Mouse (Mus musculus): ENCODE data around the gene Rps26. TPM values are rescaled to one million over a fixed set of nuclear protein-coding genes. Genes with fewer than 3 reads are reported as not detected.
"Not testable (repeated sequence)": the region's sequence is repeated elsewhere in the genome, so short reads cannot be mapped to it uniquely, and the experiment has no call there.

Rps26 gene
- polyA plus RNA-seq, 1 experiment from 2014 or later = 573 TPM

DNA sequence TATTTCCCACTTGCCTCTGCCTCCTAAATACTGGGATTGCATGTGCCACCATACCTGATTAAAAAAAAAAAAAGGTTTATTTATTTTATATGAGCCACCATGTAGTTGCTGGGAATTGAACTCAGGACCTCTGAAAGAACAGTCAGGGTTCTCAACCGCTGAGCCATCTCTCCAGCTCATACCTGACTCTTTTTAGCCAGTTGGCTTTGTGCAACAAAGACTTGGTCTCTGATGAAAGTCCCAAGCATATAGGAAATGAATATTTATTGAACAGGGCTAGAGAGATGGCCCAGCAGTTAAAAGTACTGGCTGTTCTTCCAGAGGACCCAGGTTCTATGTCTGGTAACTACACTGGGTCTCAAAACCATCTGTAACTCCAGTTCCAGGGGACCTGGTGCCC is 8.0 kb downstream of the Rps26 start:
- no peak overlapping the region for H3K4me2 ChIP-seq (replicated peaks)
- H3K27ac ChIP-seq = no peak overlapping the region
- peaks cover 10% of the 10 kb centered on the region for H3K36me3 ChIP-seq (replicated peaks; ENCODE audit: control insufficient read depth, insufficient read depth)
- no peak for DNase-seq (ENCODE audit: low spot score)
- WGBS = 88% methylated on average over 1 of the region's 1 CpGs
- no peaks in the 10 kb centered on the region for H3K27me3 ChIP-seq (ENCODE audit: control insufficient read depth, insufficient read depth, low read length)
- H3K4me3 ChIP-seq (replicated peaks; ENCODE audit: low read length) = no peak overlapping the region
- no peaks in the 10 kb centered on the region for H3K9me3 ChIP-seq (ENCODE audit: control insufficient read depth, low read length)
- H3K4me1 ChIP-seq (replicated peaks; ENCODE audit: control insufficient read depth, insufficient read depth, low read length) = no peaks in the 10 kb centered on the region
- no peak overlapping the region for H3K9ac ChIP-seq
- ATAC-seq (ENCODE audit: low FRiP score) = no peak

DNA sequence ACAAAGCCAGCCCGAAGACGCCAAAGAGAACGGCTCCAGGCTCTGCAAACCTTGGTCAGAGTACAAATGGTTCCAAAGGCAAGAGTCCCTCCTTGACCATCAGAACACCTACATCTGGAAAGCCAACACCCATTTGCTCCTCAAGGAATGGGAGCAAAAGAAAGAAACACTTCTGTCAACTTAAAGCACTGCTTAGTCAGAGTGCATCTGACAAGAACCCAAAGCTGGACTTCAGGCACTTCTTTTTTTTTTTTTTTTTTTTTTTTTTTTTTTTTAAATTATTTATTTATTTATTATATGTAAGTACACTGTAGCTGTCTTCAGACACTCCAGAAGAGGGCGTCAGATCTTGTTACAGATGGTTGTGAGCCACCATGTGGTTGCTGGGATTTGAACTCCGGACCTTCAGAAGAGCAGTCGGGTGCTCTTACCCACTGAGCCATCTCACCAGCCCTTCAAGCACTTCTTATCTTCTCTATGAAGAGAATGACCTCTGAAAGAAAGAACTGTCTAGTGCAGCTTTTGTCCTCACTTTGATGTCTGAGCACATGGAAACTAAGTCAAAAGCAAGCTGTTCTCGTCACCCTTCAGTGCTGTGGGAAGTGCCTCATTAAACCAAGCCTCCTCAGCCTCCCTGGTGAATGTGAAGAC is 10.6 kb downstream of the Rps26 start:
- WGBS = 90% methylated on average over 6 of the region's 7 CpGs
- not testable (repeated sequence) for DNase-seq (ENCODE audit: low spot score); ATAC-seq (ENCODE audit: low FRiP score); H3K4me1 ChIP-seq (replicated peaks; ENCODE audit: control insufficient read depth, insufficient read depth, low read length); H3K9ac ChIP-seq; H3K36me3 ChIP-seq (replicated peaks; ENCODE audit: control insufficient read depth, insufficient read depth); H3K27me3 ChIP-seq (ENCODE audit: control insufficient read depth, insufficient read depth, low read length); H3K27ac ChIP-seq; H3K4me3 ChIP-seq (replicated peaks; ENCODE audit: low read length); H3K4me2 ChIP-seq (replicated peaks); H3K9me3 ChIP-seq (ENCODE audit: control insufficient read depth, low read length)

DNA sequence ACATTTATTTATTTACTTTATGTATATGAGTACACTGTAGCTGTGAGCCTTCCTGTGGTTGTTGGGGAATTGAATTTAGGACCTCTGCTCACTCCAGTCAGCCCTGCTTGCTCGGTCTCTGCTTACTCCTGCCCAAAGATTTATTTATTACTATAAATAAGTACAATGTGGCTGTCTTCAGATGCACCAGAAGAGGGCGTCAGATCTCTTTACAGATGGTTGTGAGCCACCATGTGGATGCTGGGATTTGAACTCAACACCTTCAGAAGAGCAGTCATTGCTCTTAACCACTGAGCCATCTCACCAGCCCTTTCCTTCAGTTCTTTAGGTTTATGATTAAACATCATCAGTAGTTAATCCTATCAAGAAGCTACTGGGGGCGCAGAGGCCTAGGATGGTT is 11.6 kb downstream of the Rps26 start:
- no peak overlapping the region for H3K4me2 ChIP-seq (replicated peaks)
- ATAC-seq (ENCODE audit: low FRiP score) (no peak), DNase-seq (ENCODE audit: low spot score) (no peak)
- no peak overlapping the region for H3K27ac ChIP-seq
- no peaks in the 10 kb centered on the region for H3K27me3 ChIP-seq (ENCODE audit: control insufficient read depth, insufficient read depth, low read length)
- WGBS = 50% methylated on average over 3 of the region's 3 CpGs
- H3K4me1 ChIP-seq (replicated peaks; ENCODE audit: control insufficient read depth, insufficient read depth, low read length) = no peaks in the 10 kb centered on the region
- H3K36me3 ChIP-seq (replicated peaks; ENCODE audit: control insufficient read depth, insufficient read depth) = no peaks in the 10 kb centered on the region
- no peaks in the 10 kb centered on the region for H3K9me3 ChIP-seq (ENCODE audit: control insufficient read depth, low read length)
- no peak overlapping the region for H3K9ac ChIP-seq
- H3K4me3 ChIP-seq (replicated peaks; ENCODE audit: low read length) = no peak overlapping the region

DNA sequence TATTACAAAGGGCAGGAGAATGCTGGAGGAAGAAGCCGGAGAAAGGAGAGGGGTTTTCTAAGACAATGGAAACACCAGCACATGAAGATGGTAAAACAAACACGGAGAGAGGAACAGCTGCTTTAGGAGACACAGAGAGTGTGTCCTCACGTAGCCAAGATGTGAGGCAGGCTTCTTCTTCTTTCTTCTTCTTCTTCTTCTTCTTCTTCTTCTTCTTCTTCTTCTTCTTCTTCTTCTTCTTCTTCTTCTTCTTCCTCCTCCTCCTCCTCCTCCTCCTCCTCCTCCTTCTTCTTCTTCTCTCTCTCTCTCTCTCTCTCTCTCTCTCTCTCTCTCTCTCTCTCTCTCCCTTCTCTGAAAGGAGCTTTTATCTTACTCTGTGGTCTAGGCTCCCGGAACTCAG is 12.7 kb downstream of the Rps26 start:
- not testable (repeated sequence) for H3K27me3 ChIP-seq (ENCODE audit: control insufficient read depth, insufficient read depth, low read length); H3K36me3 ChIP-seq (replicated peaks; ENCODE audit: control insufficient read depth, insufficient read depth); H3K4me3 ChIP-seq (replicated peaks; ENCODE audit: low read length); H3K4me2 ChIP-seq (replicated peaks); H3K27ac ChIP-seq; H3K9ac ChIP-seq; ATAC-seq (ENCODE audit: low FRiP score); H3K9me3 ChIP-seq (ENCODE audit: control insufficient read depth, low read length); H3K4me1 ChIP-seq (replicated peaks; ENCODE audit: control insufficient read depth, insufficient read depth, low read length); DNase-seq (ENCODE audit: low spot score)
- 75% methylated on average over 4 of the region's 4 CpGs for WGBS

DNA sequence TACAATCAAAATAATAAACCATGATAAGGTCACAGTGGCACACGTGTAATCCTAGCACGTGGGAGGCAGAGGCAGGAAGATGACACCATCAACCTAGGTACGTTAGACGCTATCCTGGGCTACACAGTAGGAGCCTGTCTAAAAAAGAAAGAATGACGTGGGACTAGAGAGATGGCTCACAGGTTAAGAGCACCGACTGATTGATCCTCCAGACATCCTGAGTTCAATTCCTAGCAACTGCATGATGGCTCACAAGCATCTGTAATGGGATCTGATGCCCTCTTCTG is 13.4 kb downstream of the Rps26 start:
- H3K36me3 ChIP-seq (replicated peaks; ENCODE audit: control insufficient read depth, insufficient read depth) = no peaks in the 10 kb centered on the region
- ATAC-seq (ENCODE audit: low FRiP score) = no peak
- no peak for DNase-seq (ENCODE audit: low spot score)
- no peak overlapping the region for H3K27ac ChIP-seq
- no peaks in the 10 kb centered on the region for H3K4me1 ChIP-seq (replicated peaks; ENCODE audit: control insufficient read depth, insufficient read depth, low read length)
- H3K27me3 ChIP-seq (ENCODE audit: control insufficient read depth, insufficient read depth, low read length) = no peaks in the 10 kb centered on the region
- no peak overlapping the region for H3K4me3 ChIP-seq (replicated peaks; ENCODE audit: low read length)
- H3K9ac ChIP-seq = no peak overlapping the region
- 46% methylated on average over 6 of the region's 6 CpGs for WGBS
- H3K9me3 ChIP-seq (ENCODE audit: control insufficient read depth, low read length) = no peaks in the 10 kb centered on the region
- H3K4me2 ChIP-seq (replicated peaks) = no peak overlapping the region

- no peak overlapping the region for H3K4me3 ChIP-seq (replicated peaks; ENCODE audit: low read length)
- no peaks in the 10 kb centered on the region for H3K4me1 ChIP-seq (replicated peaks; ENCODE audit: control insufficient read depth, insufficient read depth, low read length)
- H3K27me3 ChIP-seq (ENCODE audit: control insufficient read depth, insufficient read depth, low read length) = no peaks in the 10 kb centered on the region
- DNase-seq (ENCODE audit: low spot score) = peak; percentile 88
- H3K36me3 ChIP-seq (replicated peaks; ENCODE audit: control insufficient read depth, insufficient read depth) = no peaks in the 10 kb centered on the region
- no peak overlapping the region for H3K27ac ChIP-seq
- H3K4me2 ChIP-seq (replicated peaks) = no peak overlapping the region
- no peak overlapping the region for H3K9ac ChIP-seq
- WGBS = 18% methylated on average over 16 of the region's 16 CpGs
- ATAC-seq (ENCODE audit: low FRiP score) = peak; percentile 43; the same call in 1 of the 2 replicates
- no peaks in the 10 kb centered on the region for H3K9me3 ChIP-seq (ENCODE audit: control insufficient read depth, low read length)
Observed at GRCm38 (mm10) chr10:128612433-128613153, 14.0 kb downstream of the Rps26 start.

GRCm38 (mm10) chr10:128606483-128606882 is 20.1 kb downstream of the Rps26 start:
- H3K4me3 ChIP-seq (replicated peaks; ENCODE audit: low read length) = no peak overlapping the region
- no peaks in the 10 kb centered on the region for H3K36me3 ChIP-seq (replicated peaks; ENCODE audit: control insufficient read depth, insufficient read depth)
- no peak overlapping the region for H3K4me2 ChIP-seq (replicated peaks)
- DNase-seq (ENCODE audit: low spot score) (no peak), ATAC-seq (ENCODE audit: low FRiP score) (no peak)
- 51% methylated on average over 2 of the region's 2 CpGs for WGBS
- no peak overlapping the region for H3K9ac ChIP-seq
- H3K9me3 ChIP-seq (ENCODE audit: control insufficient read depth, low read length) = no peaks in the 10 kb centered on the region
- H3K4me1 ChIP-seq (replicated peaks; ENCODE audit: control insufficient read depth, insufficient read depth, low read length) = no peaks in the 10 kb centered on the region
- no peaks in the 10 kb centered on the region for H3K27me3 ChIP-seq (ENCODE audit: control insufficient read depth, insufficient read depth, low read length)
- H3K27ac ChIP-seq = no peak overlapping the region

- no peak overlapping the region for H3K9ac ChIP-seq
Observed at GRCm38 (mm10) chr10:128602470-128603128, 23.9 kb downstream of the Rps26 start.

DNA sequence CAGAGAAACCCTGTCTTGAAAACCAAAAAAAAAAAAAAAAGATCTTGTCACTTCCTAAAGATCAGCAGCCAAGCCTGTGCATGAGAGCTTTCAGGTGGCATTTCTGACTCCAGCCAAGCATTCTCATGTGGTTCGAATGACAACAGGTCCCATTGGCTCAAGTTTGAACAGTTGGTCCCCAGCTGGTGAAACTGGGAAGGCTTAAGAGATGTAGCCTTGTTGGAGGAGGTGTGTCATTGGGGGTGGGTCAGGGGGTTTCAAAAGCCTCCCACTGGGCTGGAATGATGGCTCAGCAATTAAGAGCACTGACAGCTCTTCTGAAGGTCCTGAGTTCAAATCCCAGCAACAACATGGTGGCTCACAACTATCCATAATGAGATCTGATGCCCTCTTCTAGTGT is 25.0 kb downstream of the Rps26 start:
- no peak overlapping the region for H3K27ac ChIP-seq
- ATAC-seq (ENCODE audit: low FRiP score) = no peak
- no peaks in the 10 kb centered on the region for H3K9me3 ChIP-seq (ENCODE audit: control insufficient read depth, low read length)
- no peak overlapping the region for H3K4me3 ChIP-seq (replicated peaks; ENCODE audit: low read length)
- H3K36me3 ChIP-seq (replicated peaks; ENCODE audit: control insufficient read depth, insufficient read depth) = no peaks in the 10 kb centered on the region
- no peaks in the 10 kb centered on the region for H3K4me1 ChIP-seq (replicated peaks; ENCODE audit: control insufficient read depth, insufficient read depth, low read length)
- no peak overlapping the region for H3K4me2 ChIP-seq (replicated peaks)
- DNase-seq (ENCODE audit: low spot score) = no peak
- H3K27me3 ChIP-seq (ENCODE audit: control insufficient read depth, insufficient read depth, low read length) = no peaks in the 10 kb centered on the region
- H3K9ac ChIP-seq = no peak overlapping the region
- 91% methylated on average over 1 of the region's 1 CpGs for WGBS

More at GRCm38 (mm10) chr10:128602470-128603128, 23.9 kb downstream of the Rps26 start:
- DNase-seq (ENCODE audit: low spot score) (no peak), ATAC-seq (ENCODE audit: low FRiP score) (no peak)
- Histone ChIP-seq H3K4me1 (replicated peaks; ENCODE audit: control insufficient read depth, insufficient read depth, low read length) (no peaks in the 10 kb centered on the region), H3K4me2 (replicated peaks) (no peak overlapping the region), H3K9me3 (ENCODE audit: control insufficient read depth, low read length) (no peaks in the 10 kb centered on the region), H3K4me3 (replicated peaks; ENCODE audit: low read length) (no peak overlapping the region), H3K27ac (no peak overlapping the region), H3K27me3 (ENCODE audit: control insufficient read depth, insufficient read depth, low read length) (no peaks in the 10 kb centered on the region), H3K36me3 (replicated peaks; ENCODE audit: control insufficient read depth, insufficient read depth) (no peaks in the 10 kb centered on the region)
- WGBS = 85% methylated on average over 4 of the region's 4 CpGs
